Mouse (Mus musculus) brain, embryonic 14.5 days (tissue): ENCODE results near the gene Ncam1.

ENCODE experiments used
- CTCF ChIP-seq: fragments of 200-500 bp; IDR thresholded peaks from 2 replicates; pipeline ENCODE4 v1.5.1; 2012; ENCODE audit warnings: inconsistent platforms, mild to moderate bottlenecking, moderate library complexity, borderline replicate concordance; ENCODE audit not compliant: insufficient read depth, insufficient read length; ENCODE audit errors: extremely low read depth
- POLR2A ChIP-seq: fragments of 200-500 bp; IDR thresholded peaks from 2 replicates; pipeline ENCODE4 v1.6.1; 2012; ENCODE audit warnings: mild to moderate bottlenecking, inconsistent platforms, borderline replicate concordance; ENCODE audit not compliant: poor library complexity, insufficient read depth, insufficient read length, severe bottlenecking; ENCODE audit errors: extremely low read depth

- no peak for TF ChIP-seq POLR2A
- no peak for TF ChIP-seq CTCF
Observed at GRCm38 (mm10) chr9:49644296-49644695, 154.4 kb downstream of the Ncam1 start.
